Mouse (Mus musculus): ENCODE data around the gene Tcerg1l. TPM values are rescaled to one million over a fixed set of nuclear protein-coding genes. Genes with fewer than 3 reads are reported as not detected.

Gene Tcerg1l
- polyA plus RNA-seq (2014; fragmentation: Illumina TruSeq; extraction: RNeasy Lipid Tissue Mini Kit (QIAGEN cat#74804); ENCODE audit: insufficient read depth, low read depth, low replicate concordance): not detected

GRCm38 (mm10) chr7:138397485-138398181 is at the start of gene Tcerg1l:
Gene Tcerg1l (minus strand): TSS chr7:138397730.

